Mouse (Mus musculus) G1E (cell line): Measurements from ENCODE around the gene Acod1.

Experiments used
- CTCF ChIP-seq: IDR thresholded peaks from 2 replicates; pipeline ENCODE4 v1.5.1; 2012; ENCODE audit warnings: low read depth, low read length, inconsistent platforms, mixed read lengths
- GATA1 ChIP-seq: IDR thresholded peaks from 2 replicates; pipeline ENCODE4 v1.6.1; 2012; ENCODE audit warnings: borderline replicate concordance, low read length, inconsistent platforms, mixed read lengths
- TAL1 ChIP-seq: conservative IDR thresholded peaks from 2 replicates; pipeline ENCODE4 v1.6.1; 2012; ENCODE audit warnings: low read depth, low read length, inconsistent platforms, mixed read lengths

DNA sequence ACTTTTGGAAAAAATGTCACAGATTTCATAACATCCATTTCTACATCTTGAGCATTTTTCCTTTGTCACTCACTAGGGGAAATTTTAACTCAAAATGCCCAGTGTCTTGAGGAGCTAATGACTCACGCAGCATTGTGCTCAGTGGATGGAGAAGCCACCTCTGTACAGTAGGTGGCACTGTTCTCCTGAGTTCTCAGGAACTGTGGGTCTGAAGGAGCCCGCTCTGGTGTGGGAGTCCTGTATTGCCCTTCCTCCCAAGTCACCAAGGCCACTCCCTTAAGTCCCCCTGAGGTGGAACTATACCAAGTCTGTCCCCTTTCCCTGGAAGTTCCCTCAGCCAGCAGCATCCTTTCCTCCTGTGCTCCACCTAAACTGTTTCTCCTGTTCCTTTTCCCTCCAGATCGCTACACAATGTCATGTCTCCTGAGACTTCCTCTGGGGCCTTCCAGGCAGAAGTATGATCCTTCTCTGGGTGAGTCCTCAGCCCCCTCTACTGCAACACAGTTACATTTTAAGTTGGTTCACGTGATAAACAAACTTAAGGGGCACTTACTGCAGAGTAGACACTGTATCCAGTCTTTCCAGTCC, 34.1 kb upstream of the Acod1 start:
- no peak for TF ChIP-seq TAL1
- TF ChIP-seq CTCF = peak; percentile 61; the same call in 1 of the 2 replicates
- TF ChIP-seq GATA1 = no peak
